Mouse (Mus musculus) retina, adult 2 months (tissue): ENCODE data around the gene Mpo.

ENCODE experiments used
- DNase-seq: peaks from one replicate; pipeline ENCODE4 v3.0.0-alpha.2; 2012; ENCODE audit warnings: low read depth, low spot score

Gene Mpo

DNA sequence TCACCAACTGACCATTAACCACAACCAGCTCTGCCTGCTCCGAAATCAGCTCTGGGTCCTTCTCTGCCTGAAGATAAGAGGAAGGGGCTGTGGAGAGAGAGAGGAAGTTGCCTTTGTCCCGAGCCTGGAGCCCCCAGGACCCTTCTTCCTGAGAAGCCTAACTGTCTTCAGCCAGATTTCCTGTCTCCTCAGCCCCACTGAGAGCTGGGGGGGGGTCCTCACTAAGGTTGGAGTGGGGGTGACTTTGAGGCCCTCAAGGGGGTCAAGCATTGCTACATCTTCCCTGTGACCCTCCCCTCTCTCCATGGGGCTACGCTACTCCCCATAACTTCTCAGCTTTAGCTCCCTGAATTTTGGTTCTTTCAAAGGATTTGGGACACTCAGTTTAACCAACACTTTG is at the start of gene Mpo:
TSS of gene Mpo (plus strand) at position 122 of the 400 bp plus-strand sequence.
- DNase-seq = no peak

DNA sequence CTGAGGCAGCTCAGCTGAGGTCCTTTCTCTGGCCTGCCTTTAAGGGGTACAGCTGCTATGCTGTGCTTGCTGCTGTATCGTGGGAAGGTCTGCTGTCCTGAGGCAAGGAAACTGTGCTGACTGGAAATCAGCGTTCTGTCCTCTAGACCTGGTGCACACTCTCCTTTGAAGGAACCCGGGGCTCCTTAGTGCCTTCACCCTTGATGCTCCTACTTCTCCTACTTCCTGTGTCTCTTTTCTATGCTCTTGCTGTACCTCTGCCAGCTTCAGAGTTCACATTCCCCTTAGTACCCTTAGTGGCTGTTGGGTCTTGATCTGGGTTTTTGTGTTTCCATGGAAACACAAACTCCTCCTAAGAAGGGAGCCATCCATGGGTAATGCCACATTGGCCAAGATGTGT is 49.7 kb upstream of the Mpo start:
- no peak for DNase-seq

DNA sequence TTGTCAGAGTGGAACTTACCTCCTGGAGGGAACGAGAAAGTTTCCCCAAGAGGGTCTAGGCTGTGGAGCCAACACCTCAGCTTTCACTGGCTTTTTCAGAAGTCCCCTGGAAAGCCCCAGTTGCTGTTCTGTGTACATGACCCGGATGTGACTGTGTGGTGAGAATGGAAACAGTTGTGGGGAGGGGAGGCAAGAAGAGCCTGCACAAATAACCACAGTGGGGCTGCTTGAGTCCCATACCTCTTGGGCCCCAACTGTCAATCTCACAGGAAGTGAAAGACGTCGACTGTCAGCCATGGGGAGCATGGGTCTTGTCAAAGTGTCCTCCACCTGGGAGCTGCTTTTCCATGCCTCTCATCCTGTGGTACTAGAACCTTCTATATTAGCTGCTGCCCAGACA is 48.4 kb upstream of the Mpo start:
- no peak for DNase-seq

DNA sequence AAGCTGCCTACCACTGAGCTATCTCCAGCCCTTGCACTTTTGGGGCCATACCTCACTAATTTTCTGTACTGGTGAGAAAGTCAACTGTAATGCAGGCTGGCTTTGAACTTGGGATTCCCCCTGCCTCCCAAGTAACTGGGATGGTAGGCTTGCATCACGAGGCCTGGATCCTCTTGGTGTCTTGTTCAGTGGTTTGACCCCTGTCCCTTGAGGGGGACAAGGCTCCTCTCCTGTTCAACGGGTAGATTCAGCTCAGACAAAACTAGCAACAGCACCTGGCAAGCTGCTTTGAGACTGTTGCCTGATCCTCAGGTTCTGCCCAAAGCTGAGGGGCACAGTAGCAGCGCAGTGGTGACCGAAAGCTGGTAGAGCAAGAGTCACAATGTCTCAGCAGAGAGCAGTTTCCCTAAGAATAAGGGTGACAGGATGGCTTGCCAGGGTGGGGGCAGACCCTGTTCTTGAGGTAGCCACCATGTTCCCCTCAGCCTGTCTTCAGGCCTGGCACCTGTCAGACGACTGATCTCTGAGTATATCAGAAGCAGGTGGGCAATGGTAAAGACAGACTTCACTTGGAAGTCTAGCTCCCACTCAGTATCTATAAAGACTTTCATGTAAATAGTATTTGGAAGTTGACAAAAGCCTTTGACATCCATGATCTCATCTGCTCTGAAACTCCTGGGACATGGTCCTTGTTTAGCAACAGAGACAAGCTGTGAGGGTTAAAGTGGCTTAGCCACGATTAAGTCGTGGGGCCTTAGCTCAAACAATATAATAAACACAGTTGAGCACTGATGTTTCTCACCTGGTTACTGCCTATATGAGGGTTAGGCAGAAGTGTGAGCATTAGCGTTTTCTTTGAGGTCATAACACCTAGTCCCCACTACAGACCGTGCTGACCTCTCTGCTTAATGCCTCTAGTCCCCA is 47.5 kb upstream of the Mpo start:
- DNase-seq = no peak

DNA sequence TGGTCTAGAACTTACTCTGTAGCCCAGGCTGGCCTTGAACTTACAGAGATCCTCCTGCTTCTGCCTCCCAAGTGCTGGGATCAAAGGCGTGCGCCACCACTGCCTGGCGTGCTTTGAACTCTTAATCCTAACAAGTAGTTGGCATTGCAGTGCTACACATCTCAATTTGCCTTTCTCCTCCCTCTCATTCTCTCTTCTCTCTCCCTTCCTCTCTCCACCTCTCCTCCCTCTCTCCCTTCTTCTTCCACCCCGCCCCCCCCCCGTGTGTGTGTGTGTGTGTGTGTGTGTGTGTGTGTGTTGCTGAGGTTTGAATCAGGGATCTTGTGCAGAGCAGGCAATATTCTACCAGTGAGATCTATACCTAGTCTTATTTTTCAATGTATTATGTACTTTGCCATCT is 46.1 kb upstream of the Mpo start:
- no peak for DNase-seq

DNA sequence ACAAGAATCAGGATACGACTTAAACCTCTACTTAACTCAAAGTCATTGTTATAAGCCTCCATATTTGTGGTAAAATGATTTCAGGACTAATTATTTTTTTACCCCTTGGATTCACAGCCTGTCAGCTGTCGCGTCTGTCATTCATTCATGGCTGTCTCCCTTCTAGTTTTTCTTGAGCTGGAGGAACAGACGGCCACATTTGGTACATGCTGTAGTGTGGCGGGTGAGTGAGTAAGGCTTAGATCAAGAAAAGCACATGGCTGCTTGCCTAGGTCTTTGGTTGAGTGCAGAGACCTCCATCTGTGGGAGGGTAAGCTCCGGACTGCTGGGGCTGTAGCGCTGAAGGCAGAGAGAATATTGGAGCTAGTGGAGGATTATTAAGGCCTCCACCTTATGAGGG is 45.7 kb upstream of the Mpo start:
- DNase-seq = no peak

DNA sequence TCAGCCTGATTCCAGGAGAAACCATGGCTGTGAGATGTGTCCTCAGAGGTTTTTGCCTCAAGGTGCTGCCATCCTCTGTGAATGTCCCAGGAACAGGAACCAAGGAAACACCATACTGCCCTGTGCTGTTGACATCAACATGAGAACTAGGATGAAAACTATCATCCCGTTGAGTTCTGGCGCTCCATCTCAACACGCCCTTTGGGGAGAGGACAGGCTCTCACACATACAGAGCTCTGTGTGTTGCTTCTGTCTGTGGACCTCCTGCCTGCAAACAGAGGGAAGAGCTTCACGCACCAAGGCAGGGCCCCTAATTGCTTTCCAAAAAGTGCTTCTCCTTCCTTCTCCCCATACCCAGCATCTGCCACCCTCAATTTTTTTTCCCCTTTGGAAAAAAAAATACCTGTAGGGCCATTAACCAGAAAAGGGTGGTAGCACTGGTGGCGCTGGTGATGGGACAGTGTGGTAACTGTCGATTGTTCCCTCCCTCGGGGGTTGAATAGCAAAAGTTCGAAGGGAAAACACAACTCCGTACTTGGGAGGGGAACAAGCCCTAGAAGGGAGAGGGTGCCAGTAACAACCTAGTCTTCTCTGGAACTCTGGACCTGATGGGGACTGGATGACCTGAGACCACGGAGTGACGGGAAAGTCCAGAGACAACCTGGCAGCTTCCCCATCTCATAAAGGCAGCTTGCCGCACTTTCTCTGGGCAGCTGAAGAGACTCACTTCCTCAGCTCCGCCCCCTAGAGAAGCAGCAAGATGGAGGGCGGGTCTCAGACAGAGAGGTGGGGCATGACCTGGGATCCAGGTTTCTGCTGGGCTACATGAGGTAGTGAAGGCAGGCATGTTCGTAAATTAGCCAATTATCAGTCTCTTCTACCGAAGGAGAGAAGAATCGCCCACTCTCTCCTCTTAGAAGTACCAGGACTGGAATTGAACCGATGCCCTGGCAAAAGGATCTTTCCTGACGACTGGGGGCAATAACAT is 45.0 kb upstream of the Mpo start:
- no peak for DNase-seq

DNA sequence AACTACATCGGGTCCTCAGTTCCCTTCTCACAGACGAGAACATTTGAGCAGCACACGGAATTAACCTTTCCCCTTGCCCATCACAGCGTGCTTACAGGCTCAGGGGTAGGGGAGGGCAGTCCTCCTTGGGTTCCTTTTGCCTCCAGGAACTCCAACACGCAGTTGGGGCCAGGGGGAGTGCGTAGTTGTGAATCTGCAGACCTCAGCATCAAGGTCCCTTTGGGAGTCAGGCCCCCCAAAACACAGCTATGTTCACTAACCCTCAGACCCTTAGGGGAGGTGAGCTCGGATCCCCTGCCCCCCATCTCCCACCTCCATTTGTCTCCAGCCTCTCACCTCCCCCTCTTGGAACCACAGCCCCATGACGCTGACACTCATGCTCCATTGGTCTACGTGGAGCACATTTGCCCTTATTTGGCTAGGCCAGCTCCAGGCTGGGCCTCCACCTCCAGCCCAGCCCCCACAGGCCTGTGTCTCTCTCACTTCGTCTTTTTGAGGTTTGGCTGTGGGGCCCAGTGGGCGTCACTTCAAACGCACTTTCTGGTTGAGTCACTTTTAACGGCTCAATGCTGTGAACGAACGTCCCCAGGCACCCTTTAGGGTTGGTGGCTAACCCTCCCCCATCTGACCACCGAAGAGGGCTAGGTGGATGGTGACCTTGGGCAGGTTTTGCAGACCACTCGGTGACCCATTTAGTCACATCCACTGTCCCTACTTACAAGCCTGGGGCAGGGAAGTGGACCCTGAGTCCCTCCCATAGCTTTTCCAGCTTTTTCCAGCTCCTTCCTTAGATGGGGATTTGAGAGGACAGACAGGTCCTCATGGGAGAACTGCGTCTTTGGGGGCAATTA is 44.0 kb upstream of the Mpo start:
- no peak for DNase-seq

DNA sequence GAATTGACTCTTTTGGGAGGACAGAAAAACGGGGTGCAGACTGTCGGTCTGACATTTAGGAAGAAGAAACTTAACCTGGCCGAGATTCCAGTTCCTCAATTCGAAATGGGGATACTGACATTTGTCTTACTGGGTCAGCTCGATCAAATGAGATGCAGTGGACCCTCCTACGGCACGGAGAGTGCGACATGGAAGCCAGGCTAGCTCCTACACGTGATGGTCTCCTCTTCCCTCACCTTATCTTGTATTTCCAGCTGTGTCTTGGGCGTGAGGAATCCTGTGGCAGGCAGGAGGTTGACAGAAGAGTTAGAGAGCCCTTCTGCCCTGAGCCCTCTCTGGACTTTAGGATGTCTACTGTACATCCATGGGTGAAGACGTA is 43.3 kb upstream of the Mpo start:
- DNase-seq = no peak

DNA sequence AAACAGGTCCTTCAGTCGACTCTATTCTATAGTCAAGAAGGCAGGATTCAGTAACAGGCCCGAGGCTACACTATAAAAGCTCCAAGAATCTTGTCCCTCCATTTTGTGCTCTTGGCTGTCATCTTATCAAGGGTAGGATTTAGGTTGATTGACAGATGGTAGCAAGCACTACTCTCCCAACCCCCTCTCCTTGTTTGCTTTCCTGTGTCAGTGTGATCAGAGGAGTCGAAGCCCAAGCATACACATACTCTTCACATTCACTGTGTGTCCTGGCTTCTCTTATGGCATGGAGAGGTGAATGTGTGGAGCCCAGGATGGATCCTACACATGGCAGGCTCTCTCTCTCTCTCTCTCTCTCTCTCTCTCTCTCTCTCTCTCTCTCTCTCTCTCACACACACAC is 42.9 kb upstream of the Mpo start:
- no peak for DNase-seq

DNA sequence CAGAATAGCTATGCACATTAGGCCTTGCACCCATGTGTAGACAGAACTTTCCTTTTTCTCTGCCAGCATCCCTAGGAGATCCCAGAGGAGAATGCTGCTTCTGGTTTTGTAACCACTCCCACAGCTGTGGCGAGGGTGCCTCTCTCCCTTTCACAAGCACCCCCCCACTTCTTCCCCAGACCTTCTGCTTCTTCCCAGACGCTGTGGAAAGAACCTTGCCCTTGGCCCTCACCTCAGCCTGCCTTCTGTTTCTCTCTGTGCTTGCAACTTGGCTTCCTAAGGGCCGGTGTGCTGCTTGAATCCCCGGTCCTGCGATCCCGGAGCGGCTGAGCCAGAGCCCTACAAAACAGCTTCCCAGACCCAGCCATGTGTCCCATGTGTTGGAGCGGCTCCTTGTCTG is 42.4 kb upstream of the Mpo start:
- DNase-seq = no peak

DNA sequence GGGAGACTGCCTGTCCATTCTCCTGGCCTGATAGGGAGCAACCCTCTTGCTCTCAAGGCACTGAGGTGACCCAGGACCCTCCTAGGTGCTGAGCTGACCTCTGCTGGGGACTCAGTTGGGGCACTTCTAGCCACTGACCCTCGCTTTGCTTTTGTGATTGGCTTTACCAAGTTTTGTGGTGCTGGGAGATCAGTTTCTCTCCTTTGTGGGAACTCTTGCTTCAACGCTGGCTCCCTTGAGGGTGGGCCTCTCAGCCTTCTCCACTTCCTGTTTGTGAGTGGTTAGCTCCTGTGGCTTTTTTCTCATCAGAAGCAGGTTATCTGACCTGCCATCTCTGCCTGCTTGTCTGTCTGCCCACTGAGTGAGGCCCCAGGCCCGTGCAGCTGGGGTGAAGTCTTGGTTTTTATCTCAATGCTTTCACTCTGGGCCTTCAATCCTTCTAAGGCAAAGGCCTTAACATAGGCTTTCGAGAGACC is 41.9 kb upstream of the Mpo start:
- DNase-seq = no peak

DNA sequence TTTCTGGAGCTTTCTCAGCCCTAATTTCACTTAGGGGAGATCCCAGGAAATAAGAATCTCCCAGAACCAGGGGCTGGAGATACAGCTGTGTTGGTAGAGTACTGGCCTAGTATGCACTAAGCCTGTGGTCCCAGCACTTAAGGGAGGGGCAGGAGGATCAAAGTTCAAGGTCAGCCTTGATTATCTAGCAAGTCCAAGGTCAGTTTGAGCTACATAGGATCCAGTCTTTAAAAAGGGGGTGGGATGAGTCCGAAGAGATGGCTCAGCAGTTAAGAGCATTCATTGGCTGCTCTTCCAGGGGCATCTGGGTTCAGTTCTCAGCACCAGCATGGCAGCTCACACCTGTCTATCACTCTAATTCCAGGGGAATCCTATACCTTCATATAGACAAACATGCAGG is 41.1 kb upstream of the Mpo start:
- DNase-seq = no peak

DNA sequence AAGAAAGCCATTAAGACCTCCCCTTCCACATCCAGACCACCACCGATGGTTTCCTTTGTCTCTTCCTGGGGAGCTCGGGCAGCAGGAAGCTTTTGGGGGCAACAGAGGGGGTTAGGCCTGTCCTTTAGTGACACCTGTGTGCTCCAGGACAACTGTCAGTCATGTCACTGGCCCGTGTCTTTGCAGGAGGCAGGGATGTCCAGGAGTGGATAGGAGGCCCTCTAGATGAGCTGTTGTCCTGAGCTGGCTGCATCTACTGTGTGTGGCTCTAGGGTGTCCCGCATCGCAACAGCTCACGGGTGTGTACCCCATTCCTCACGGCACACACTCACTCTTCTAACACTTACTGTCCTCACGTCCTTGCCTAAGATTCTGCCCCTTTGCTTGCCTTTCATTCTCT is 40.1 kb upstream of the Mpo start:
- no peak for DNase-seq

DNA sequence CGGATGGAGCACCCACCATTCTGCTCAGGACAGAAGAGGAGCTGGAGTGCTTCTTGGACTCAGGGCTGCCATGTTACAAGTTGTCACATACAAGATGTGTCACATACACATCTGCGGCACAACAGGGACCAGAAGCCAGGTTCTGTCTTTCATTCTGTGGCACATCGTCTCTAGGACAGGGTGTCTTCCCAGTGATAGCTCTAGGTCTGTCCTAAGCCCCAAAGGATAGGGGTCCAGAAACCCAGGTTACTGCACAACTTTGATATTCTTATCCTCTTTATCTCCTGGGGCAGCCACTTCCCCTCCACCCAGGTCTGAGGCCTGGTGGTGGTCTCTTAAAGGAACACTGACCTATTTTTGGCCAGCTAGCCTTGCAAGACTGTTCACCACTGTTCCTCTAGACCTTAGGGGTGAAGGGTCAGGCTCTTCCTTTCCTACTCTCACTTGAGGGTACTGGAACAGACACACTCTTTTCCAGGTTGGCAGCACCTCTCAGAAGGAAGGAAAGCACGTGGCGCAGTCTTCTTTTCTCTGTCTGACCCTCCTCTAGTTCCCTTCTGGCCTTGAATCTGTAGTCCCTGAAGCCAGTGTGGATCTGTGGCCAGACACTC is 39.4 kb upstream of the Mpo start:
- DNase-seq = no peak

DNA sequence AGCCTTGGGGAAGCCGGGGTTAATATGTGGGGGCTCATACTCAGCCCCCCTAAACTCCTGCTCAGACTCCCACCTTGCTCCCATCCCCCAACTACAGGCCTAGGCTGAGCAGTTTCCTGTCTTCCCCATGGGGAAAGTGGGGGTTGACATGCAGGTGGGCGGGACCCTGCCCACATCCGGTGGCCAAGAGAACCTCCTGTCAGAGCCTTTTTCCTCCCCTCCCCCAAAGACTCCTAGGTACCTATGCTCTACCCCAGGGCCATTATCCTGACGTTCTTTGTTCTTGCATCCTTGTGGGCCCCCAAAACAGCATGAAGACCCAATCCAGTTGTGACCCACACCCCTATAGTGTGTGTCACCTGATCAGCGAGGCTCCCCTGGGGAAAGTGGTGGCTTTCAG is 38.8 kb upstream of the Mpo start:
- no peak for DNase-seq

DNA sequence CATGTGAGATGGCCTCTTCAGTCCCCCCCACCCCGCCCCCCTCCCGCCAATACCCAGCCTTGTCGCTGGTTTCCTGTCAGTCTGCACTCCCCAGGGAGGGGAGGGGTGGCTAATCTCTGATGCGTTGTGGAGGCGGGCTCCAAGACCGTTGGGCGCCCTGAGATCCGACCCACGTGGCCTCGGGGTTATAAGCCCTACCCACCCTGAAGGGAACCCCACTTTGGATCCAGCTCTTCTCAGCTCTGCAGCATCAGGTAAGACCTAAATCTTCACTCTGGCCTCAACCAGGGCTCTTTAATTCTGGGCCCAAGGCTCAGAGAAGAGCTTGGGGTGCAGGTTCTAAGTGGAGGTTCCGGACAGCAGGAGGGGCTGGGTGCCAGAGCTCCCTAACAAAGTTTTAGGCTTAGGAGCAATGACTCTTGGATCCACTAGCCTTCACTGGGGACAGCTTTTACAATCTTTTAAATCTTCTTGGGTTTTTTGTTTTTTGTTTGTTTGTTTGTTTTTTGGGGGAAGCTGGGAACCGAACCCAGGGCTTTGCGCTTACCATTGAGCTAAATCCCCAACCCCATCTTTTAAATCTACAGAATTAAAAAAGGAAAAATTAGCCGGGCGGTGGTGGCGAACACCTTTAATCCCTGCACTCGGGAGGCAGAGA is 37.9 kb upstream of the Mpo start:
- no peak for DNase-seq

DNA sequence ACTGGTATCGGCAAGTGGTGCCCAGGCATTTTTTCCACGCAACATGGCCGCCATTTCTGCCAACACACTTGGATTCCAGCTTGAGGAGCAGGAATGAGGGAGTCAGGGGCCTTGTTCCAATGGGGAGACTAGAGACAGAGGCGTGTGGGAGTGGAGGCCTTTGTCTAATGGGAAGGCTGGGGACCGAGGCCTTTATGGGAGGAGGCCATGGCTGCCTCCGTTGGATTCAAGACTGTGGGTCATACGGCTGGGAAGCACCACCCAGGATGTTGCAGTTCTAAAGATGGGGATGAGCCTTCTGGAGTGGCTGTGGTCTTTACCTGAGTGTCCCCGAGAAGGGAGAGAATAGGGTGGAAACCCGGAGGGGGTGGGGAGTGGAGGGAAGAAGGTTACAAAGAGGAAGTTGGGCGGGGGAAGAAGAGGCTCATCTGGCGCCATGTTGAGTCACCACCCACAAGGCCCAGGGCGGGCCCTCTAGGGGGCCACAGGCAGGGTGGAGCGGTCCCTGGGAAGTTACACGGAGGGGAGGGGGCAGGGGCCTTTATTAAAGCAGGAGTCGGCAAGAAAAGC is 37.0 kb upstream of the Mpo start:
- no peak for DNase-seq

DNA sequence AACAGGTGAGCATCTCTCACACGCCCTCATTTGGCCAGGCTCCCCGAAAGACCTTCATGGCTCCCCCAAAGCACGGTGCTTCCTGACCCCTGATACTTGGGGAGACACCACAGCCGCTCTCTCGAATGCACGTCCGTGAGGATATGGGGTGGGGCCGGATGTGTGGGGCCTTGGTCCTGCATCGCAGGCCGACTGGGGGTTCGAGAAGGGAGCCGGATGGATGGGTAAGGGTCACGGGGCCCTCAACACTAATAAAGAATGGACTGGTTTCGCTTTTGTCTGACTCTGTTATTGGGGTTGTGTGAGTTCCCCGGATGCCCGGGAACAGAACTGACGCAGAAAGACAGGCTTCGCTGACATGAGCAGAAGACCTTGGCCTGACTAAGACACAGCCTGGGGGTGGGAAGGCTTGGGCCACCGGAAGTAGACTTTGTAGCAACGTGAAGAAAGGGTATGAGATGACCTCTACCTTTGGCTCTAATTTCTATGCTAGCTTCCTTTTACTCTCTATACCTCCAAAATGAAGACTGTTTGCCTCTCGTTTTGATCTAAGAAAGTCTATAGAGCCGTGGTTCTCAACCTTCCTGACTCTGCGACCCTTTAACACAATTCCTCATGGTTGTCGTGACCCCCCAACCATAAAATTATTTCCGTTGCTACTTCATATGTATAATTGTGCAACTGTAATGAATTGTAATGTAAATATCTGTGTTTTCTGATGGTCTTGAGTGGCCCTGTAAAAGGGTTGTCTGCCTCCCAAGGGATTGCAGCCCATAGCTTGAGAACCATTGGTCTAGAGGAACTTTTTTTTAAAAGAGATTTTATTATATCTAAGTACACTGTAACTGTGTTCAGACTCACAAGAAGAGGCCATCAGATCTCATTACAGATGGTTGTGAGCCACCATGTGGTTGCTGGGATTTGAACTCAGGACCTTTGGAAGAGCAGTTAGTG is 36.1 kb upstream of the Mpo start:
- no peak for DNase-seq
